In the genomic region with DNA sequence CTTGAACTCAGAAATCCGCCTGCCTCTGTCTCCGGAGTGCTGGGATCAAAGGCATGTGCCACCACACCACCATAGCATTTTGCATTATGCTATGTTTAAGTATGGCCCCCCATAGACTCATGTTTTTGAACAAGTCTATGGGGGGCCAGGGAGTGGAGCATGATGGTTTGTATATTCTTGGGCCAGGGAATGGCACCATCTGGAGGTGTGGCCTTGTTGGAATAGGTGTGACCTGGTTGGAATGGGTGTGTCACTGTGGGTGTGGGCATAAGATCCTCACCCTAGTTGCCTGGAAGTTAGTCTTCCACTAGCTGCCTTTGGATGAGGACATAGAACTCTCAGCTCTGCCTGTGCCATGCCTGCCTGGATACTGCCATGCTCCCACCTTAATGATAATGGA, we compare ENCODE assay signal across 8 mouse cellular contexts. TPM values are rescaled to one million over a fixed set of nuclear protein-coding genes. Genes with fewer than 3 reads are reported as not detected.
DNase-seq lines count a peak whose midpoint lies in the region; ATAC-seq and TF ChIP-seq lines count a peak whose summit lies in the region.
"Not testable (repeated sequence)": the region's sequence is repeated elsewhere in the genome, so short reads cannot be mapped to it uniquely, and the experiment has no call there.

Sod2 (plus strand) TSS at position 301 of the 400 bp plus-strand sequence.

- H3K27ac ChIP-seq in forebrain, postnatal 0 days (ENCODE audit: low read depth, low read length): peak within 1 kb of the TSS; percentile 84
- H3K27ac ChIP-seq in heart, embryonic 14.5 days (replicated peaks in 1 of 2; ENCODE audit: control insufficient read depth in 1 of 2, insufficient read depth in 1 of 2, low read depth in 2 of 2, low read length in 2 of 2): peak within 1 kb of the TSS; percentile 69 to 79
- H3K27ac ChIP-seq in intestine, embryonic 15.5 days: peak within 1 kb of the TSS; percentile 88; the same call in 1 of the 2 replicates
- 0 out of 2 replicates have a peak within 1 kb of the TSS, but pooled peaks have one; percentile 51 for H3K27ac ChIP-seq in lung, embryonic 15.5 days
- peak within 1 kb of the TSS; percentile 91; the same call in 1 of the 2 replicates for H3K27ac ChIP-seq in neural tube, embryonic 13.5 days (replicated peaks)

- peak within 1 kb of the TSS; percentile 91 for H3K4me2 ChIP-seq in forebrain, postnatal 0 days (ENCODE audit: low read depth)
- H3K4me2 ChIP-seq in heart, embryonic 14.5 days (ENCODE audit: low read length): peak within 1 kb of the TSS; percentile 73
- H3K4me2 ChIP-seq in intestine, embryonic 15.5 days (replicated peaks): peak within 1 kb of the TSS; percentile 85
- peak within 1 kb of the TSS; percentile 72 for H3K4me2 ChIP-seq in lung, embryonic 15.5 days
- H3K4me2 ChIP-seq in neural tube, embryonic 13.5 days: peak within 1 kb of the TSS; percentile 89

- H3K36me3 ChIP-seq in forebrain, postnatal 0 days (ENCODE audit: insufficient read depth); intestine, embryonic 15.5 days; lung, embryonic 15.5 days: not testable (repeated sequence)
- peaks cover 15% of the 10 kb centered on the region for H3K36me3 ChIP-seq in heart, embryonic 14.5 days (ENCODE audit: control insufficient read depth, insufficient read depth, low read length)
- H3K36me3 ChIP-seq in neural tube, embryonic 13.5 days: peaks cover 12% of the 10 kb centered on the region

- 93% methylated on average over 2 of the region's 2 CpGs for WGBS in forebrain, postnatal 0 days
- 90% methylated on average over 2 of the region's 2 CpGs for WGBS in heart, embryonic 14.5 days
- 93% methylated on average over 2 of the region's 2 CpGs for WGBS in intestine, embryonic 15.5 days
- WGBS in lung, embryonic 15.5 days: 96% methylated on average over 2 of the region's 2 CpGs
- 96% methylated on average over 2 of the region's 2 CpGs for WGBS in neural tube, embryonic 13.5 days

- not testable (repeated sequence) for H3K9me3 ChIP-seq in forebrain, postnatal 0 days (ENCODE audit: low read length); heart, embryonic 14.5 days (ENCODE audit: control insufficient read depth, low read length); intestine, embryonic 15.5 days; lung, embryonic 15.5 days; neural tube, embryonic 13.5 days

- H3K4me1 ChIP-seq in forebrain, postnatal 0 days (ENCODE audit: insufficient read depth); heart, embryonic 14.5 days (ENCODE audit: control insufficient read depth in 2 of 2, insufficient read depth in 2 of 2, low read length in 2 of 2); intestine, embryonic 15.5 days (replicated peaks): not testable (repeated sequence)
- peaks cover 12% of the 10 kb centered on the region for H3K4me1 ChIP-seq in lung, embryonic 15.5 days
- H3K4me1 ChIP-seq in neural tube, embryonic 13.5 days (replicated peaks): peaks cover 20% of the 10 kb centered on the region

- not testable (repeated sequence) for H3K27me3 ChIP-seq in forebrain, postnatal 0 days (ENCODE audit: insufficient read depth, low read length); heart, embryonic 14.5 days (ENCODE audit: control insufficient read depth, insufficient read depth, low read length); intestine, embryonic 15.5 days (replicated peaks); lung, embryonic 15.5 days; neural tube, embryonic 13.5 days

- not testable (repeated sequence) for ATAC-seq in CD4-positive, CD25-positive, alpha-beta regulatory T cell, adult 4 months; forebrain, postnatal 0 days; heart, embryonic 14.5 days (ENCODE audit: insufficient number of reproducible peaks, insufficient read depth, low FRiP score, low read depth); intestine, embryonic 15.5 days; lung, embryonic 15.5 days (ENCODE audit: borderline replicate concordance, extremely low read depth, low FRiP score, low TSS enrichment); neural tube, embryonic 13.5 days (ENCODE audit: low read depth)

- peak within 1 kb of the TSS; percentile 80 for H3K9ac ChIP-seq in forebrain, postnatal 0 days
- peak within 1 kb of the TSS; percentile 71 for H3K9ac ChIP-seq in heart, embryonic 14.5 days (ENCODE audit: low read length)
- peak within 1 kb of the TSS; percentile 76 for H3K9ac ChIP-seq in intestine, embryonic 15.5 days
- H3K9ac ChIP-seq in lung, embryonic 15.5 days: peak within 1 kb of the TSS; percentile 27; the same call in 1 of the 2 replicates
- peak within 1 kb of the TSS; percentile 86 for H3K9ac ChIP-seq in neural tube, embryonic 13.5 days

- intact Hi-C loops in left cerebral cortex, postnatal 14 days (cut with DNase I): not testable (repeated sequence)

- H3K4me3 ChIP-seq in forebrain, postnatal 0 days (ENCODE audit: low read depth, low read length): peak within 1 kb of the TSS; percentile 55
- peak within 1 kb of the TSS; percentile 61 to 76 for H3K4me3 ChIP-seq in heart, embryonic 14.5 days (ENCODE audit: control insufficient read depth in 1 of 2, insufficient read depth in 1 of 2, low read depth in 1 of 2, low read length in 2 of 2)
- H3K4me3 ChIP-seq in intestine, embryonic 15.5 days (replicated peaks): peak within 1 kb of the TSS; percentile 82
- H3K4me3 ChIP-seq in lung, embryonic 15.5 days: peak within 1 kb of the TSS; percentile 90
- H3K4me3 ChIP-seq in neural tube, embryonic 13.5 days: peak within 1 kb of the TSS; percentile 90

- TF ChIP-seq POLR2A in brain, embryonic 14.5 days (IDR thresholded peaks at IDR 0.05; ENCODE audit: borderline replicate concordance, extremely low read depth, insufficient read depth, insufficient read length, poor library complexity, severe bottlenecking): not testable (repeated sequence)

- TF ChIP-seq CTCF in brain, embryonic 14.5 days (IDR thresholded peaks at IDR 0.05; ENCODE audit: borderline replicate concordance, extremely low read depth, insufficient read depth, insufficient read length); forebrain, postnatal 0 days (IDR thresholded peaks at IDR 0.05; ENCODE audit: low read depth): not testable (repeated sequence)

- not testable (repeated sequence) for DNase-seq in brain, embryonic 14.5 days (ENCODE audit: low read depth); forebrain, postnatal 0 days; left cerebral cortex, postnatal 14 days (ENCODE audit: low spot score in 2 of 2)

RNA-seq across cellular contexts. Expression of gene Sod2, which starts in this region (rescaled TPM):
- 10 to 100 TPM; 50.5 to 67.6 TPM for polyA plus RNA-seq in CD4-positive, CD25-positive, alpha-beta regulatory T cell, adult 4 months (2017; shearing (Covaris generic))
- polyA plus RNA-seq in brain, embryonic 14.5 days (2012; rRNA removed): 159 and 183 TPM in 2 replicates
- 86.7 and 110 TPM in 2 replicates for total RNA-seq in forebrain, postnatal 0 days (2014; rRNA removed)
- polyA plus RNA-seq in forebrain, postnatal 0 days (2015; fragmentation: Nextera tagmentation; extraction: Ambion mirVana): 128 and 140 TPM in 2 replicates
- polyA plus RNA-seq in heart, embryonic 14.5 days (2014; fragmentation: Nextera tagmentation; extraction: Ambion mirVana): 520 and 533 TPM in 2 replicates
- 163 and 167 TPM in 2 replicates for polyA plus RNA-seq in intestine, embryonic 15.5 days (2015; fragmentation: Nextera tagmentation; extraction: Ambion mirVana)
- total RNA-seq in left cerebral cortex, postnatal 14 days (2021): 100 to 1,000 TPM; 268 to 271 TPM
- polyA plus RNA-seq in lung, embryonic 15.5 days (2015; fragmentation: Nextera tagmentation; extraction: Ambion mirVana): 101 and 106 TPM in 2 replicates
- polyA plus RNA-seq in neural tube, embryonic 13.5 days (2015; fragmentation: Nextera tagmentation; extraction: Ambion mirVana): 116 and 132 TPM in 2 replicates

Comparison
In these comparisons a context has a peak if more than half of its experiments do, and no peak if none do; other contexts are left out.
1. H3K9ac ChIP-seq: peak in every context shown above with its lines; median percentile 86 in neural tube, embryonic 13.5 days; 80 in forebrain, postnatal 0 days; 76 in intestine, embryonic 15.5 days; 71 in heart, embryonic 14.5 days; 27 in lung, embryonic 15.5 days.